Comparison of ENCODE assay signal across 17 mouse cellular contexts in the genomic region with DNA sequence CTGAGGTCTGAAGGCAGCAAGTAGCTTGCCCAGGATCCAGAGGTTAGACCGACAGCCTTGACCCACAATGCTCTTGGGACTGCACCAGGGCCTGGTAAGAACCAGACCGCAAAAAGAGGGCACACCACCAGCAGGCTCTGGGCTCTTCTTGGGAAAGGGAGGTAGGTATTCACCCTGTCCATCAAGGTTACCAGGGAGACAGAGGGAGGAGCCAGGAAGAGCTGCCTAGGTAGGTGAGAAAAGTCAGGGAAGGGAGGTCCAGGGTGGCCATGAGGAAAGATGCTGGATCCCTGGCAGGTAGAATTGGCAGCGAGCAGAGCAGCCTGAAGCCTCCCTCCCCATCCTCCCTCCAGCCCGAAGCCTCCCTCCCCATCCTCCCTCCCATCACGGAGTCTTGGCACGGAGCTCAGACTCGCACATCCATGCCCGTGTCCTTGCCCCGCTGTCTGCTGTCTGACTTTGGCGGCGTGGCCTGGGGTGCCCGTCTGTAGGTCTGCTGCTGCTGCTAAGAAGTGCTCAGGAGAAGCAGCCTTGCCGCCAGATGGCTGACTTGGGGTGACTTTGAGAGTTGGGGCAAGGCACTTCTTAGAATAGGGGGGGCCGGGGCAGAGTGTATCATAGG.
DNase-seq lines count a peak whose midpoint lies in the region; ATAC-seq lines count a peak whose summit lies in the region.
"Had no signal": no experiment of that assay in that cellular context is flagged by ENCODE, and none has a peak within 500 bp of the region (broad histone marks: within the 10 kb centered on the region; RNA-seq: fewer than 3 reads in every experiment).

No protein-coding gene starts in this region.

- no peak overlapping the region for H3K27ac ChIP-seq in heart, embryonic 12.5 days (ENCODE audit: poor library complexity, severe bottlenecking)
- no peak overlapping the region for H3K27ac ChIP-seq in midbrain, embryonic 16.5 days (ENCODE audit: low read length)
- H3K27ac ChIP-seq in midbrain, embryonic 15.5 days = no peak overlapping the region
- H3K27ac ChIP-seq in limb, embryonic 10.5 days = 0 out of 2 replicates have a peak overlapping the region, but pooled peaks have one; percentile 32
- H3K27ac ChIP-seq: limb, embryonic 13.5 days; neural tube, embryonic 13.5 days had no signal

- ATAC-seq in heart, embryonic 12.5 days (ENCODE audit: insufficient number of reproducible peaks, low FRiP score) = no peak
- 0 out of 2 replicates have a peak, but pooled peaks have one; percentile 36 for ATAC-seq in midbrain, embryonic 16.5 days
- ATAC-seq in midbrain, embryonic 15.5 days (replicated peaks) = no peak

- H3K36me3 ChIP-seq in heart, embryonic 12.5 days = peaks cover 5% of the 10 kb centered on the region; the same call in 1 of the 2 replicates
- no peaks in the 10 kb centered on the region for H3K36me3 ChIP-seq in midbrain, embryonic 16.5 days (ENCODE audit: control insufficient read depth, insufficient read depth, low read length)
- H3K36me3 ChIP-seq in midbrain, embryonic 15.5 days (replicated peaks) = no peaks in the 10 kb centered on the region
- H3K36me3 ChIP-seq in limb, embryonic 10.5 days = no peaks in the 10 kb centered on the region
- H3K36me3 ChIP-seq: limb, embryonic 13.5 days; neural tube, embryonic 13.5 days had no signal

- H3K9me3 ChIP-seq in heart, embryonic 12.5 days (replicated peaks) = no peaks in the 10 kb centered on the region
- H3K9me3 ChIP-seq in midbrain, embryonic 16.5 days (replicated peaks; ENCODE audit: control insufficient read depth, low read length, poor library complexity, severe bottlenecking) = no peaks in the 10 kb centered on the region
- H3K9me3 ChIP-seq in midbrain, embryonic 15.5 days = no peaks in the 10 kb centered on the region
- no peaks in the 10 kb centered on the region for H3K9me3 ChIP-seq in limb, embryonic 10.5 days (replicated peaks)
- H3K9me3 ChIP-seq: limb, embryonic 13.5 days; neural tube, embryonic 13.5 days had no signal

- WGBS in heart, embryonic 12.5 days = 85% methylated on average over 14 of the region's 14 CpGs
- WGBS in midbrain, embryonic 16.5 days = 72% methylated on average over 14 of the region's 14 CpGs
- 70% methylated on average over 14 of the region's 14 CpGs for whole genome bisulfite sequencing in midbrain, embryonic 15.5 days
- 83% methylated on average over 14 of the region's 14 CpGs for WGBS in limb, embryonic 10.5 days

- peaks cover 23% of the 10 kb centered on the region for H3K4me1 ChIP-seq in heart, embryonic 12.5 days (replicated peaks)
- peaks cover 2% of the 10 kb centered on the region for H3K4me1 ChIP-seq in midbrain, embryonic 16.5 days (ENCODE audit: control insufficient read depth, insufficient read depth, low read length)
- peaks cover 4% of the 10 kb centered on the region for H3K4me1 ChIP-seq in midbrain, embryonic 15.5 days
- peaks cover 26% of the 10 kb centered on the region for H3K4me1 ChIP-seq in limb, embryonic 10.5 days

- H3K9ac ChIP-seq in heart, embryonic 12.5 days = no peak overlapping the region
- H3K9ac ChIP-seq in midbrain, embryonic 16.5 days (ENCODE audit: low read depth, low read length) = no peak overlapping the region
- H3K9ac ChIP-seq in midbrain, embryonic 15.5 days = no peak overlapping the region
- H3K9ac ChIP-seq: limb, embryonic 13.5 days had no signal

- peak; percentile 96 for DNase-seq in heart, adult 11 months
- peak; percentile 57 for DNase-seq in adrenal gland, adult 8-10 months
- no peak for DNase-seq in limb, embryonic 10.5 days (ENCODE audit: low spot score)
- DNase-seq in urinary bladder, postnatal 14 days (ENCODE audit: low spot score) = no peak
- no peak for DNase-seq in kidney, adult 18-20 months
- DNase-seq: gastrocnemius, postnatal 25 days; kidney, postnatal 25 days; layer of hippocampus, postnatal 36 days; lung, postnatal 36 days; right cerebral cortex, adult 18-20 months; spleen, adult 18-20 months; thymus, postnatal 4 days had no signal

- H3K4me2 ChIP-seq in heart, embryonic 12.5 days = no peak overlapping the region
- H3K4me2 ChIP-seq in midbrain, embryonic 16.5 days (ENCODE audit: low read length) = no peak overlapping the region
- no peak overlapping the region for H3K4me2 ChIP-seq in midbrain, embryonic 15.5 days
- H3K4me2 ChIP-seq: limb, embryonic 13.5 days; neural tube, embryonic 13.5 days had no signal

- no peak overlapping the region for H3K4me3 ChIP-seq in heart, embryonic 12.5 days
- H3K4me3 ChIP-seq in midbrain, embryonic 16.5 days (ENCODE audit: low read depth, low read length) = no peak overlapping the region
- no peak overlapping the region for H3K4me3 ChIP-seq in midbrain, embryonic 15.5 days
- no peak overlapping the region for H3K4me3 ChIP-seq in limb, embryonic 10.5 days
- H3K4me3 ChIP-seq: limb, embryonic 13.5 days; neural tube, embryonic 13.5 days had no signal

- H3K27me3 ChIP-seq in heart, embryonic 12.5 days (replicated peaks) = peaks cover 15% of the 10 kb centered on the region
- H3K27me3 ChIP-seq in midbrain, embryonic 16.5 days (ENCODE audit: control insufficient read depth, insufficient read depth, low read depth, low read length) = peaks cover 10% of the 10 kb centered on the region
- H3K27me3 ChIP-seq in midbrain, embryonic 15.5 days (replicated peaks) = peaks cover 19% of the 10 kb centered on the region
- H3K27me3 ChIP-seq in limb, embryonic 10.5 days (ENCODE audit: low read depth, poor library complexity, severe bottlenecking) = peaks cover 23% of the 10 kb centered on the region

Comparison
In these comparisons a context has a peak if more than half of its experiments do, and no peak if none do; other contexts are left out.
1. DNase-seq: peak in heart, adult 11 months (single experiment) and adrenal gland, adult 8-10 months (single experiment); none in limb, embryonic 10.5 days (single experiment), urinary bladder, postnatal 14 days (single experiment) and kidney, adult 18-20 months (single experiment).